Mouse (Mus musculus) stomach, postnatal 0 days (tissue): ENCODE data around the gene Tomm6.

Experiments used
- CTCF ChIP-seq: IDR thresholded peaks from 2 replicates; pipeline ENCODE4 v1.5.1; 2016; ENCODE audit warnings: antibody characterized with exemption, low read depth, mild to moderate bottlenecking, moderate library complexity
- EP300 ChIP-seq: optimal IDR thresholded peaks from 2 replicates; pipeline ENCODE3; 2016; ENCODE audit warnings: antibody characterized with exemption

DNA sequence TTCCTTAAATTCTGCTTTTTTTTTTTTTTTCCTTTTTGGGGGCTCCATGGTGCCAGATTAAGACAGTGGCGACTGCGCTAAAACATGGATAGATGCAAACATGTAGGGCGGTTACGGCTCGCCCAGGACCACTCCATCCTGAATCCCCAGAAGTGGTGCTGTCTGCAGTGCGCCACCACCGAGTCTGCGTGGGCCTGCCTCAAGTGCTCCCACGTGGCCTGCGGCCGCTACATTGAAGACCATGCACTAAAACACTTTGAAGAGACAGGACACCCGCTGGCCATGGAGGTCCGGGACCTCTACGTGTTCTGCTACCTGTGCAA, 16.2 kb downstream of the Tomm6 start:
- TF ChIP-seq CTCF (no peak), EP300 (no peak)
